Mouse (Mus musculus) T-cell, adult 66 days (primary cell): ENCODE results near the gene Btbd1. TPM values are rescaled to one million over a fixed set of nuclear protein-coding genes. Genes with fewer than 3 reads are reported as not detected.

Source experiments
- total RNA-seq, 2 experiments: library from RNA; stranded (reverse); gene quantifications; 3 replicates in 1 of 2; 4 replicates in 1 of 2; pipeline ENCODE4 v1.2.4; 2023

Gene Btbd1
- total RNA-seq = 10 to 100 TPM; 59.9 to 61.5 TPM

DNA sequence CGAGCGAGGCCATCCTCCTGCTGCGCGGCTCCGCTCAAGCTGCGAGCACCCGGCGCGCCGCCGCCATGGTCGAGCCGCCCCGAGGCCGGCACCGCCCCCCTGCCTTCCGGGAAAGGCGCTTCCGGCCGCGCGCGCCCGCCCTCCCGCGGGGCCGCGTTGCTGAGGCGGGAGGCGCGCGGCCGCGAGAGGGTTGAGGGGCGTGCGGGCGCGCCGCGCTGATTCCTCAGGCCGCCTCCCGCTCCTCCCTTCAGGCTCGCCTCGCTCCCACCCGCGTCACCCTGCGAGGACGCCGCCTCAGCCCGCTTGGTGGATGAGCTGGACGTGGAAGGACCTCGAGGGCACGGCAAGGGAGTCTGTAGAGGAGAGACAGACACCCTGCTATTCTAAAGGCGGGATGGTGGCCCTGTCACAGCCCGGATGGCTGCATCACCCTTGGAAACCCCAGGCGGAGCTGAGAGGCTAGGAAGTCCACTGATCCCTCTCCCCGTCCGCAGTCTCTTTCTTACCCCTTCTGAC, at the start of gene Btbd1:
TSS of gene Btbd1 (minus strand) at position 53 of the 516 bp plus-strand sequence.

DNA sequence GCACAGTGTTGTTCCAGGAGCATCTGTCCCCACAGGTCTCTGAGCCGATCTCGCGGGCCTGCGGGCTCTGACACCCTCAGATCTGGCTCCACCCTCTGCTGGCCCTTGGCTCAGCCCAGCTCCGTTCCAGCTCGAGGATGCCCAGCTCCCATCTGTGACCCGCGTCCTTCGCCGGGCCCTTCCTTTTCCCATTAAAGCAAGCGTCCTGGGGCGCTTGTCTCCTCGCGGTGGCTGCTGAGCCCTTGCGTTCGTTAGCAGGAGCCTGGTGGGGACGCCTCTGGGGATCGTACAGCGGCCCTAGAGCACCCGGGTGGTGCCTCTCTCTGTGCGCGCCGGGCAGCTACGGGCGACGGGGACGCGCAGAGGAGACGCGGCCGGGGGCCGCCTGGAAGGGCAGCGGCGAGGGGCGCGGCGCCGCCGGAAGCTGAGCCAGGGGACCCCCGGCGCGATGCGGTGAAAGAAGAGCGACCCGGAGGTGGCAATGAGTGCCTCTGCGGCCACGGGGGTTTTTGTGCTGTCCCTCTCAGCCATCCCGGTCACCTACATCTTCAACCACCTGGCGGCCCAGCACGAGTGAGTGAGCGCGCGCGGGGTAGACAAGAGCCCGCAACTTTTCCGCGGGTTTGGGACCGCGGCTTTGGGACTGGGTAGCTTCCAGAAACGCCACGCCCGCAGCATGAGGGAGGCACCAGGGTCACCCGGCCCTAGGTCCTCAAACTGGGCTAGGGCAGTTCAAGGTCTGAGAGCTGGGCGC, 29.9 kb upstream of the Btbd1 start, which contains the start of gene Tm6sf1:
TSS of gene Tm6sf1 (plus strand) at position 34 of the 754 bp plus-strand sequence.

DNA sequence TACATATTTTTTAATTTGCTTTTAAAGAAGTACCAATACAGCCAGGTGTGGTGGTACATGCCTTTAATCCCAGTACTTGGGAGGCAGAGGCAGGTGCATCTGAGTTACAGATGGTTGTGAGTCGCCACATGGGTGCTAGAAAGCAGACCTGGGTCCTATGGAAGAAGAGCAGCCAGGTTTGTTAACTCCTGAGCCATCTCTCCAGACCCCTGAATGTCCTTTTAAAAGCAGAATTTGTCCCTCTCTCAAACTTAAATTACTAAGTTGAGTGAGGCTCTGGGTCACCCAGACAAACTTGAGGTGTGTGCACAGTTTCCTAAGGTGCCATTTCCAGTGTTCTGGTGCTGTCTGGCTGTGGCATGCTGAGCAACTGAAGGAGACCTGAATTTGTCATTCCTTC, 26.5 kb upstream of the Btbd1 start, which contains the start of gene Gm10160:
TSS of gene Gm10160 (minus strand) at position 101 of the 400 bp plus-strand sequence.

DNA sequence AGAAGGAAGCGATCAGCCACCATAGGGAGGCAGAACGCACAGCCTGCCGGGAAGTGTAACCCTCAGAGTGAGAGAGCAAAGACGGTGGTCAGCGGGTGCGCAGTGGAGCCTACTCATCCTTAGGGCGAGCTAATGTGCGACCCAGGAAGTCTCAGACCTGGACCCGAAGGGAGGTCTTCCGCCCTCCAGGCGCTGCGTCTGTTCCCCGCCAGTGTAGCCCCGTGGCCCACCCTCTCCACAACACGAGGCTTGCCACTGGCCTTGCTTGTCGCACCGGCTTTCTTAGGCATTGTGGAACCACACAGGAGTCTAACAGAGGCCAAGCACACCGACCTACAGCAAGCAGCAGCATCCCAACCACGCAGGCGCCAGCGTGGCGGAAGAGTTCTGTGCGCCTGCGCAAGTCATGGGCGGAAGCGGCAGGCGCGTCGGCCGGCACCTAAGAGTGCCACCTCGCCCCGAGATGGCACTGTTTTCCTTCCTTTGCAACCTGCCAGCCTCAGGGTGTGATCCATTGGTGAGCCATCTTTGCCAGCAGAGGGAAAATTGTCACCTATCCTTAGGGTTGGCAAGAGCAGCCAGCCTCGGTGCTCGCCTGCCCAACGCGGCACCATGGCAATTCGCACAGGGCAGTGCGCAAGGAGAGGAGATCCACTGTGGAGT, 40.0 kb downstream of the Btbd1 start, which contains the start of gene 3110040N11Rik:
TSS of gene 3110040N11Rik (minus strand) at position 384 of the 663 bp plus-strand sequence.

DNA sequence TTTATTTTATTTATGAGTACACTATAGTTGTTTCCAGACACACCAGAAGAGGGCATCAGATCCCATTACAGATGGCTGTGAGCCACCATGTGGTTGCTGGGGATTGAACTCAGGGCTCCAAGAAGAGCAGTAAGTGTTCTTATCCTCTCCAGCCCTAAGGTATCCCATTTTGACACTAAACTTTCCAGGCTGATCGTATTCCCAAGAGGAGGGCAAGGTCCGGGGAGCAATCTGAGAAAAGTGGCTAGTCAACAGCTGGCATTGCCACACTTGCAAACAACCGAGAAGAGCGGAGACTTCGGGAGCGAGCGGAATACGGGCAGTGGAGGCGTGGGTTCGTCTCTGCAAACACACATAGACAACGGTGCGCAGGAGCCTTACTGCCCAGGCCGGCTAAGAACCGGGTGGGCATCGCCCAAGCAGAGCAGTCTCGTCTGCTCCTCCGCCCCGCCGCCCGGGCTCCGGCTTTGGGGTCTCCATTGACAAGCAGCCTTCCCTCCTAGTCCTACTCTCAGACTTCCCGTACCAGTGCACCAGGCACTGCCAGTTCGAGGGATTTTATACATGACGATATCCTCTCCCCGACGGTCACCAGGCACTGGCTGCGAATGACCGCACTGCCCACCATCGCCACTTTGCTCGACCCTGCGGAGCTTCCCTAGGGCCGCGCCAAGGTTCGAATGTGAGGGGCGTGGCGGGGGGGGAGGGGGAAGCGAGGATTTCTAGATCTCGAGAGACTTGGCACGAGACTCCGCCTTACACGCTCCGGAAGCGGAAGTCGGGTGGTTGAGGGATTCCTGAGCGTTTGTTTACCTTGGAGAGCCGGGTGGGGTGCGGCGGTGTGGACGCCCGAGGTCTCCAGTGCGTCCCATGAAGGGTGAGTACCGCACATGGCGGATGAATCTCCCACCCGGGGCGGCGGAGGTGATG, 66.8 kb downstream of the Btbd1 start, which contains the start of gene Ramac:
TSS of gene Ramac (plus strand) at position 746 of the 930 bp plus-strand sequence.

Other genes with a start within 250 kb of the Btbd1 start
- gene Homer2, start 121.9 kb downstream of the Btbd1 start, total RNA-seq = under 1 TPM in 1 of 2 experiments, not detected in 1; 0.12 TPM
- 10 to 100 TPM; 56.1 to 59.4 TPM for gene Ramac, start 66.5 kb downstream of the Btbd1 start, total RNA-seq
- gene 3110040N11Rik, start 40.0 kb downstream of the Btbd1 start, total RNA-seq = 10 to 100 TPM; 29.2 to 31.0 TPM
- gene Gm10160, start 26.4 kb upstream of the Btbd1 start, total RNA-seq = not detected
- 10 to 100 TPM; 31.1 to 35.2 TPM for gene Tm6sf1, start 29.6 kb upstream of the Btbd1 start, total RNA-seq
- 10 to 100 TPM; 32.2 to 35.8 TPM for gene Hdgfl3, start 105.0 kb upstream of the Btbd1 start, total RNA-seq
- not detected for gene Bnc1, start 162.9 kb upstream of the Btbd1 start, total RNA-seq